Mouse (Mus musculus): ENCODE data around the gene Tacc3.

DNA sequence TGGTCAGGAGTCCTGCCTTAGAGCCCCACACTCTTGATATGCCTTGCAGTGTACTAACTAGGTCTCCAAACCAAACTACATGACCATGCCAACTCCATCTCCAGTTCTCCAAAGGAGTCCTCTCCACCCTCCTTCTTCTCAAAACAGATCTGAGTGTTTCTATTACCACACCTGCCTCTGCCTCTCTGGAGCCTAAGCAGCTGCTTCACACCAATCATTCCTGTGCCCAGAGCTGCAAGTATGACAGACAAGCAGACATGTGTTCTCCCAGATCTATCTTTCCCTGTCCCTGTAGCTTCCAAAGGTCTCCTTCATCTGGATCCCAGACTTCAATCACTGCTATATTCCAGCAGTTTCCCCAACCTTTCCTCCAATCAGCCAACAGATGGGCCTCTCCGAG is 1.2 kb upstream of the Tacc3 start:
- TF ChIP-seq EP300 (IDR thresholded peaks at IDR 0.05): no peak
- TF ChIP-seq CTCF (IDR thresholded peaks at IDR 0.05): no peak

All from lung, postnatal 0 days (tissue).